Mouse (Mus musculus) heart, adult 8-10 months (tissue): ENCODE measurements around the gene Olfr995. TPM values are rescaled to one million over a fixed set of nuclear protein-coding genes. Genes with fewer than 3 reads are reported as not detected.

Source experiments
- DNase-seq: peaks from one replicate; pipeline ENCODE4 v3.0.0; 2022; ENCODE audit warnings: low spot score
- total RNA-seq, 4 experiments: library from RNA; stranded (reverse); gene quantifications; 2 replicates each; pipeline ENCODE4 v1.2.4; 2022

Olfr995 gene
- total RNA-seq, result not detected

DNA sequence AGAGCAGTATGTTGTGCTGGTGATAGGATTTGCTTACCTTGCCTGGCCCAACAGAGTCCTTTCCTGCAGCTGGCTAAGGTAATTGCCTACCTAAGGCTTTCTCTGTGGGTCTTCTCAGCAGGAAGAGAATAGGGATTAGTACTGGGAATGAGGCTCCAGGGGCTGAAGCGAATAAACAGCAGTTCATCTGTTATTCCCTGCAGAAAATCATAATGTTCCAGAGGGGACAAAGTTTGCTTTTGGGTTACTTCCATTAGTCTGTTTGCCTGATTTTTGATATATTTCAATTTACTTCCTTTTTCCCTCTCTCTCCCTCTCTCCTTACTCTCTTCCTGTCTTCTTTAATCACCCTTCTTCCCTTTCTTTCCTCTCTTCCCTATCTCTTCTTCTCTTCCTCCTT lies at the start of gene Olfr995:
Olfr995 (minus strand) TSS at position 101 of the 400 bp plus-strand sequence.
- DNase-seq, result no peak

DNA sequence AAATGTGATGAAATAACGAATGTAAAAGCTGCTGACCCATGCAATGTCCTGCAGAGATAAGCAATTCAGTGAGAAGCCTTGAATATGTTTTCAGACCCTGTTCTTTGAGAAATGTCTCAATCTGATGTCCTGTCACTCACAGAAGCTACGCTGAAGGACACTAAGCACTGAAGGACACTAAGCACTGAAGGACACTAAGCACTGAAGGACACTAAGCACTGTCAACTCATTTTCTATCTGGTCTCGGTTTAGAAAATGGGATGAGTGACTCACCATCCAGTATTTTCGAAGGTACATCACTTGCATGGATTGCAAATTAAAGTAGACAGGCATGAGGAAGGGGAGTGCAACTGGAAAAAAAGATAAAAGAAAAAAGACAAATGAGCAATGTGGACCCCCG lies 47.0 kb upstream of the Olfr995 start:
- no peak for DNase-seq

DNA sequence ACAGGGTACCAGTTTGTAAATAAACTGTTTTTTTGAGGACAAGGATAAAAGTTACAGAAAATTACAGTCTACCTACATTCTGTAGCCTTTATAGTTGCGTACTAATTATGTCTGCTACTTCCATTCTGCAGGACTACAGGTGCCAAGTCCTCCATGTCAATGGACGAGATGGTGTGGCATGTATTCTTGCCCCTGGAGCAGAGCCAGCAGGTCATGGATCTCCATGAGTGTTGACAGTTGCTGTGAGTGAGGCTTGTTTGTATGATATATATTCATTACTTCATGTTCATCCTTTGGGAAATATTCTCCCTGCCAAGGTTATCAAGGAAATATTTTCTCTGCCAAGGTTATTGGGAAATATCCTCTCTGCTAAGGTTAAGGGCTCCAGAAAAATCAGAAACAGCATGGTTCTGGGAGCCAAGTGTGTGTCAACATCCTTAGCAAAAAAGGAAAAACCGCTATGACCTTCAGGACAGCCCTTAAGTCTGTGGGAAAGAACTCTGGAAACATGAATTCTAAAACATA lies 23.4 kb upstream of the Olfr995 start:
- DNase-seq, result peak; percentile 33

DNA sequence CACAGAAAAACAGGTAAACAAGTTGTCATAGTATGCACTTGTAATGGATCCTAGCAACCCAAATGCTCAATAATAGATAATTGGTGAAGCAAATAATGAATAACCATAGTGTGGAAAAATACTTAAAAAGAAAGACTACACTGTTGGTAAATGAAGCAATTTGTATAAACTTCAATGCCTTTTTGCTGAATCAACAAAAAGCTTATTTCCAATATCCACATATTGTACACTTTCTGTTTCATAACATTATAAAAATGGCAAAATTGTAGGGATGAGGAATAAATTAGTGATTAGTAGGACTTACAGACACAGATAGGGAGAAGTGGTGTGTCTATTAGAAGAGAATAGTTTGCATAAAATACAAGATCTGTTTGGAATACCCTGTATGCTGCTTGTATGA lies 893 bp downstream of the Olfr995 start:
- DNase-seq, result no peak

DNA sequence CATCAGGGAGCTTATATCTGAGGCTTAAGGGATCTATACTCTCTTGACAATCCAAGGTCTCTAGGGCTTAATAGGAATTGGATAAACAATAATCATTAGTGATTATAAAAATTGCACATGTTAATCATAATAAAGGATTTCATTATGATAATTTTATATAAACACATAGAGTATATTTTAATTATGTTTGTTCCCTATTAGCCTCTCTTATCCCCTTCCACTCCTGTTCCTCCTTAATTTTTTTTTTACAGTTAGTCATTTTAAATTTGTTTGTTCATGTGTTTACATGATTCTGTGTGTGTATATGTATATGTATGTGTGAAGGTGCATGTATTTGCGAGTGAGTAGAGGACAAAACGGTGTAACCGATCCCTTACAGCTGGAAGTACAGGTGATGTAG lies 7.1 kb downstream of the Olfr995 start, which contains the start of gene Olfr994:
Olfr994 (minus strand) TSS at position 101 of the 400 bp plus-strand sequence.
- DNase-seq, result no peak

DNA sequence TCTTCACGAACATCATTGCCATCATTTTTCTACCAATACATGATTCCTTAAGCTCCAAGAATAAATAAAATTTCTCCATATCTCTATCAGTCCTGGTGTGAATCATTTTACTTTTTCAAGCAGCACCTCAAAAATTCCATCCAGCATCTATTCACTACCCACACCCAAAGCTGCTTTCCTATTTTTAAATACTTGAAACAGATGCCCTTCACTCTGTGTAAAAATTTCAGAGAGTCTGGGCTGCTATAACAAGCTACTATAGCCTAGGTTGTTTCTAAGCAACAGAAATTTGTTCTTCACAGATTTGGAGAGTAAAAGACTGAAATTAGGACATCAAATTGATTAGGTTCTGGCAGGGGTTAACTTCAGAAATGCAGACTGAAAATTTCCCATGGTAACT lies 17.5 kb downstream of the Olfr995 start:
- no peak for DNase-seq

DNA sequence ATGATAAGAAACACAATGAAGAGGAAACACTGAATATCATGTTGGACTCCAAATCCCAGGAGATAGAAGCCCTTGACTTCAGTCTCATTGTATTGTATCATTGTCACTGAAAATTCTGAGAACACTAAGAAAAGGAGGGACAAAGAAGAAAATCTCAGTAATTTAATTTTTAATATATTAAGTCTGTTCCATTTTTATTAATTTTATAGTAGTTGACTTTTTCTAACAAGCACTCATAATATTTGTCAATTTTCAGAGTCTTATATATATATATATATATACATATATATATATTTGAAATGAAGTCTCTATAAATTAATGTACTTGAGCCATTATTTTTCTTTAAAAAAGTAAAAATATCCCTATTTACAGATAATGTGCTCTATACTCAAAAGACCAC lies 28.7 kb downstream of the Olfr995 start, which contains the start of gene Olfr993:
Olfr993 (minus strand) TSS at position 101 of the 400 bp plus-strand sequence.
- no peak for DNase-seq

DNA sequence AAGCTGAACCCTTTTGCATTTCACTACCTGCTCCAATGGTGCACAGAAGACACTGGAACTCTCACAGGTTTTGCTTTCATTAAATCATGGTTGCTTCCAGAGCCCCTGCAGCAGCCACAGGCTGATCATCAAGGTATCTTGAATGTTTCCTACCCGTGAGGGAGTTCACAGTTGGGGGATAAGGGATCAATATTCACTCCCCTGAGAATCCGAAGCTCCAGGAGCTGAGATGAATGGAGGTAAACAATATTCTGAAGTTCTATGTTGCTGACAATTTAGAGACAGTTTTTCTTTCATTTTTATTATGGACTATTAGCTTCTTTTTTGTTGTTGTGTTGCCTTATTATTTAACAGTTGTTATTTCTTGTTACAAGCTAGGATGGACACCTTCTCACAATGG lies 34.1 kb downstream of the Olfr995 start, which contains the start of gene Olfr992:
Olfr992 (minus strand) TSS at position 101 of the 400 bp plus-strand sequence.
- no peak for DNase-seq

Other genes starting within 250 kb of the Olfr995 start
- gene Lrrc55, start 246.4 kb downstream of the Olfr995 start, total RNA-seq, result 1 to 10 TPM in 3 of 4 experiments, under 1 TPM in 1; 0.84 to 2.4 (median 2.0) TPM
- not detected for gene Olfr987, start 104.3 kb downstream of the Olfr995 start, total RNA-seq
- not detected for gene Olfr988, start 80.4 kb downstream of the Olfr995 start, total RNA-seq
- not detected for gene Olfr992, start 34.2 kb downstream of the Olfr995 start, total RNA-seq
- gene Olfr993, start 28.8 kb downstream of the Olfr995 start, total RNA-seq, result not detected
- not detected for gene Olfr994, start 7.2 kb downstream of the Olfr995 start, total RNA-seq
- not detected for gene 4833423E24Rik, start 75.4 kb upstream of the Olfr995 start, total RNA-seq
- gene Olfr996, start 135.6 kb upstream of the Olfr995 start, total RNA-seq, result not detected
- not detected for gene Olfr998, start 145.3 kb upstream of the Olfr995 start, total RNA-seq
- gene Olfr1000, start 168.3 kb upstream of the Olfr995 start, total RNA-seq, result not detected
- gene Olfr1002, start 207.1 kb upstream of the Olfr995 start, total RNA-seq, result not detected
- not detected for gene Olfr154, start 220.8 kb upstream of the Olfr995 start, total RNA-seq
- gene Olfr1006, start 235.1 kb upstream of the Olfr995 start, total RNA-seq, result not detected
- gene Olfr1008, start 245.8 kb upstream of the Olfr995 start, total RNA-seq, result not detected